Mouse (Mus musculus) embryonic facial prominence, embryonic 14.5 days (tissue): ENCODE data around the gene Ndn. TPM values are rescaled to one million over a fixed set of nuclear protein-coding genes. Genes with fewer than 3 reads are reported as not detected.

Experiments
- ATAC-seq: fragments of 200-750 bp; cut with Nextera tagmentation; 2 replicates; pipeline ENCODE4 v1.8.0; 2017; ENCODE audit warnings: low read depth, moderate number of reproducible peaks, moderate TSS enrichment
- DNase-seq: peaks from one replicate; pipeline ENCODE4 v3.0.0-alpha.2; 2015; ENCODE audit warnings: low spot score
- H3K27ac ChIP-seq: fragments of 300-500 bp; sonication (generic); replicated peaks from 2 replicates; pipeline ENCODE4 v1.5.1; 2014; ENCODE audit warnings: low read depth, mild to moderate bottlenecking, low read length, moderate library complexity
- H3K27me3 ChIP-seq: fragments of 300-500 bp; sonication (generic); replicated peaks from 2 replicates; pipeline ENCODE4 v1.6.1; 2014; ENCODE audit warnings: low read length; ENCODE audit not compliant: control insufficient read depth, insufficient read depth
- H3K36me3 ChIP-seq: fragments of 300-500 bp; sonication (generic); 2 replicates; pipeline ENCODE4 v1.6.1; 2014; ENCODE audit warnings: low read length, mixed read lengths; ENCODE audit not compliant: control insufficient read depth, insufficient read depth
- H3K4me1 ChIP-seq: fragments of 300-500 bp; sonication (generic); 2 replicates; pipeline ENCODE4 v1.6.1; 2014; ENCODE audit warnings: antibody characterized with exemption, low read length; ENCODE audit not compliant: control insufficient read depth, insufficient read depth
- H3K4me2 ChIP-seq: fragments of 300-500 bp; sonication (generic); 2 replicates; pipeline ENCODE4 v1.6.1; 2014; ENCODE audit warnings: low read depth, mild to moderate bottlenecking, low read length, moderate library complexity, mixed read lengths
- H3K4me3 ChIP-seq: fragments of 300-500 bp; sonication (generic); 2 replicates; pipeline ENCODE4 v1.5.1; 2014; ENCODE audit warnings: low read depth, mild to moderate bottlenecking, low read length
- H3K9ac ChIP-seq: fragments of 300-500 bp; sonication (generic); 2 replicates; pipeline ENCODE4 v1.6.1; 2014; ENCODE audit warnings: low read depth, mild to moderate bottlenecking, low read length, moderate library complexity, mixed read lengths
- H3K9me3 ChIP-seq: fragments of 300-500 bp; sonication (generic); 2 replicates; pipeline ENCODE4 v1.6.1; 2016; ENCODE audit warnings: low read length; ENCODE audit not compliant: control insufficient read depth
- WGBS: fragments of 180-500 bp; shearing (Covaris S2); extraction: QIAGEN DNeasy Blood & Tissue Kit; methylation state at CpG from one replicate; pipeline ENCODE4 v1.1.7; 2014; 5-methylcytosine and 5-hydroxymethylcytosine counted together
- polyA plus RNA-seq: library from polyadenylated mRNA; unstranded; fragments of >200 nt; fragmentation: Nextera tagmentation; extraction: Ambion mirVana; gene quantifications from 2 replicates; pipeline ENCODE4 v1.2.1, GENCODE M21; 2014

Gene Ndn
- polyA plus RNA-seq, 1 experiment from 2014 or later: 205 TPM

DNA sequence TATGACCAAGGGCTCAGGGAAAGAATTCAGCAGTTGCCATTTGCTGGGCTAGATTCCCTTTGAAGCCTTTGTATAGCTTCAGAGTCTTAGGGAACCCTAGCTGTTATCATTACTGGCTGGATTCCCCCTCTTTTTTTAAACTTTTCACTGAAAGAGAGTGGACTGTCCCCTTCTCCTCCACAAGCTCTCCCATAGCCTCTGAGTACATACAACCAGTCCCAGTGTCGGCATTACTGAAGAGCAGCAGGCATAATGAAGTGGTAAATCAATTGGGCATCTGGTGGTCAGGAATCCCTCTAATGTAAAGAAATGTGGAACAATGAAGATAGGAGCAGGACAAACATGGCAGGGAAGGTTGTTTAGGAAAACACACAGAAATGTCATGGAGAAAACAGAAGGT, 45.8 kb downstream of the Ndn start:
- 53% methylated on average over 1 of the region's 1 CpGs for WGBS
- DNase-seq (no peak), ATAC-seq (no peak)
- Histone ChIP-seq H3K36me3 (no peaks in the 10 kb centered on the region), H3K27me3 (no peaks in the 10 kb centered on the region), H3K27ac (no peak overlapping the region), H3K4me3 (no peak overlapping the region), H3K4me1 (no peaks in the 10 kb centered on the region), H3K9ac (no peak overlapping the region), H3K4me2 (no peak overlapping the region), H3K9me3 (no peaks in the 10 kb centered on the region)

Other genes with a start within 250 kb of the Ndn start
- gene Magel2, start 30.4 kb downstream of the Ndn start, polyA plus RNA-seq: 12.9 and 13.3 TPM in 2 replicates
- 6.2 TPM in 2 replicates for gene Mkrn3, start 73.6 kb downstream of the Ndn start, polyA plus RNA-seq
- 26.3 and 33.5 TPM in 2 replicates for gene Peg12, start 117.9 kb downstream of the Ndn start, polyA plus RNA-seq